Mouse (Mus musculus): ENCODE measurements around the gene Rpa3. TPM values are rescaled to one million over a fixed set of nuclear protein-coding genes. Genes with fewer than 3 reads are reported as not detected.

The Rpa3 gene
- polyA plus RNA-seq, 1 experiment from 2014 or later: 144 TPM

DNA sequence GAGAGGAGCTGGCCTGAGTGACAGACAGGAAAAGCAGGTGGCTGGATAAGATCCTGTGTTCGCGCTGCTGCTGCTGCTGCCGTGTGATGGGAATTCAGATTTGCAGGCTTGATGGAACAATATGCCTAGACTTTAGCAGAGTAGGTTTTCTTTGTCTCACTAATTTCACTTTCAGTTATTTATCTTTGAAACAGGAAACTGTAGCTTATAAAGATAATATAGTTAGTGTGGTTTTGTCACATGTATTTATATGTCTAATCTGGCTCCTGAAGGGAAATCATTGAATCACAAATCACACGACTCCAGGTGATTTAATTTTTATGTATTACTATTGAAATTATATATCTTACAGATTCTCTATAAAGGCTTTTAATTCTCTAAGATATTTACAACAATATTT is 24.3 kb upstream of the Rpa3 start:
- H3K27ac ChIP-seq (ENCODE audit: low read depth, low read length): no peak overlapping the region
- ATAC-seq (ENCODE audit: insufficient read depth, low FRiP score, low TSS enrichment) (no peak), DNase-seq (ENCODE audit: low spot score) (no peak)
- H3K9ac ChIP-seq (ENCODE audit: low read length): no peak overlapping the region
- 86% methylated on average over 4 of the region's 4 CpGs for WGBS
- H3K27me3 ChIP-seq (ENCODE audit: control insufficient read depth, insufficient read depth, low read length): no peaks in the 10 kb centered on the region
- H3K4me3 ChIP-seq (ENCODE audit: low read depth, low read length): no peak overlapping the region
- H3K9me3 ChIP-seq (ENCODE audit: control insufficient read depth, low read length): no peaks in the 10 kb centered on the region
- H3K36me3 ChIP-seq (ENCODE audit: control insufficient read depth, insufficient read depth, low read length): no peaks in the 10 kb centered on the region
- no peaks in the 10 kb centered on the region for H3K4me1 ChIP-seq (ENCODE audit: control insufficient read depth, insufficient read depth, low read length)
- H3K4me2 ChIP-seq (ENCODE audit: low read depth): no peak overlapping the region

DNA sequence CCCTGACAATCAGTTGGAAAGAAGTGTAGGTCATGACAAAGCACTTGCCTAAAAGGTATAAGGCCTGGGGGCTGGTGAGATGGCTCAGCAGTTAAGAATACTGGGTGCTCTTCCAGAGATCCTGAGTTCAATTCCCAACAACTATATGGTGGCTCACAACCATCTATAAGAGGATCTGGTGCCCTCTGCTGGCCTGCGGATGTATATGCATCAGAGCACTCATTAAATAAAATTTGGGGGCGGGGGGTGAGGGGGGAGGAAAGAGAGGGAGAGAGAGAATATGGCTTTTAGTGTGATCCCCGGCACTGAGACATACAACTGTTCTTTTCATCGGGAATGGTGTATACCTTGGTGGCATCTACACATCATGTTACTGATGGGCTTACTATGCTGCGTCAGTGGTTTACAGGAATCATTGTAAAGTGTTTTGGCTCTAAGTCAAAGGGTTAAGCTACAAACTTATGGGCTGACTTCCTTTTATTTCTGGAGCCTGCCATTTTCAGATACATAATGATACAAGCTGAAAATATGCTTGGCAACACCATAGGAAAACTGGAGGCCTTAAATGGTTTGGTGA is 19.5 kb upstream of the Rpa3 start:
- H3K4me3 ChIP-seq (ENCODE audit: low read depth, low read length): no peak overlapping the region
- H3K4me1 ChIP-seq (ENCODE audit: control insufficient read depth, insufficient read depth, low read length): no peaks in the 10 kb centered on the region
- no peak overlapping the region for H3K9ac ChIP-seq (ENCODE audit: low read length)
- H3K4me2 ChIP-seq (ENCODE audit: low read depth): no peak overlapping the region
- H3K27ac ChIP-seq (ENCODE audit: low read depth, low read length): no peak overlapping the region
- ATAC-seq (ENCODE audit: insufficient read depth, low FRiP score, low TSS enrichment) (no peak), DNase-seq (ENCODE audit: low spot score) (peak; percentile 11)
- WGBS: 77% methylated on average over 5 of the region's 5 CpGs
- no peaks in the 10 kb centered on the region for H3K27me3 ChIP-seq (ENCODE audit: control insufficient read depth, insufficient read depth, low read length)
- no peaks in the 10 kb centered on the region for H3K36me3 ChIP-seq (ENCODE audit: control insufficient read depth, insufficient read depth, low read length)
- H3K9me3 ChIP-seq (ENCODE audit: control insufficient read depth, low read length): no peaks in the 10 kb centered on the region

DNA sequence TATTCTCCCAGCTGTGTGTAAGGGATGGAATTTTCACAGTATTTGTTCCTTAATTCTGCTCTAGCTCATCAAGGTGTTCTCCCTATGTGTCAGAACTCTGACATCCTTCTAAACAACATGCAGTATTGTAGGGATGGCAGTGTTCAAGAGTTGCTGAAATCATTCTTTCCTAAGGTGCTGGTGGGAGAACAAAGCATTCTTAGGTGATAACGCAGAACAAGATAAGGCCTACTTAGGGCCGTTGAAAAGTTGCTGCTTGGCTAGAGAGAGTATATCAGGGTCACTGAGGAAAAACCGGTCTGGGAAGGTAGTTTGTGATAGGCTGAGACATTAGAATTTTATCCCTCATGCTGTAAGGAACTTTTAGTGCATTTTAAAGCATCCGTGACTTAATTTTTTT is 17.5 kb upstream of the Rpa3 start:
- Histone ChIP-seq H3K9me3 (ENCODE audit: control insufficient read depth, low read length) (no peaks in the 10 kb centered on the region), H3K9ac (ENCODE audit: low read length) (no peak overlapping the region), H3K27ac (ENCODE audit: low read depth, low read length) (no peak overlapping the region), H3K27me3 (ENCODE audit: control insufficient read depth, insufficient read depth, low read length) (no peaks in the 10 kb centered on the region), H3K4me1 (ENCODE audit: control insufficient read depth, insufficient read depth, low read length) (no peaks in the 10 kb centered on the region), H3K4me3 (ENCODE audit: low read depth, low read length) (no peak overlapping the region), H3K4me2 (ENCODE audit: low read depth) (no peak overlapping the region), H3K36me3 (ENCODE audit: control insufficient read depth, insufficient read depth, low read length) (no peaks in the 10 kb centered on the region)
- 91% methylated on average over 4 of the region's 4 CpGs for WGBS
- DNase-seq (ENCODE audit: low spot score) (no peak), ATAC-seq (ENCODE audit: insufficient read depth, low FRiP score, low TSS enrichment) (no peak)

DNA sequence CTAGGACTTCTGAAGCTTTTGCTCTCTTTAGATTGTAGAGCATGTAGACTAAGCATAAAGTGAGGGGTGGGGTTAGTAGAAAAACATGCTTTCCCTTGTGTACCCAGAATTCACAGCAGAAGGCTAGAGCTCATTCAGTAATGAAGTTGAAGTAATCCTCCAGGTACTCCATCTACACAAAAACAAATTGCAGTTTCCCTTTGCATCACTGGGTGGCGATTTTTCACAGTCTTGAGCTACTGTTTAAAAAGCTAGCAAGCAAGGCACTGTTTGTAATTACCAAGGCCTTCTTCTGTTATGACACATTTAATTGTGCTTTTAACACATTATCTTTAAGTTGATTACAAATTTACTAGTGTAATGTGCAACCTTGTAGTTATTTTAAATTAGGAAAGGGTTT is 16.1 kb upstream of the Rpa3 start:
- H3K4me3 ChIP-seq (ENCODE audit: low read depth, low read length): no peak overlapping the region
- no peak overlapping the region for H3K27ac ChIP-seq (ENCODE audit: low read depth, low read length)
- 3% methylated on average over 1 of the region's 1 CpGs for WGBS
- no peak overlapping the region for H3K9ac ChIP-seq (ENCODE audit: low read length)
- ATAC-seq (ENCODE audit: insufficient read depth, low FRiP score, low TSS enrichment) (no peak), DNase-seq (ENCODE audit: low spot score) (peak; percentile 27)
- H3K27me3 ChIP-seq (ENCODE audit: control insufficient read depth, insufficient read depth, low read length): no peaks in the 10 kb centered on the region
- no peaks in the 10 kb centered on the region for H3K9me3 ChIP-seq (ENCODE audit: control insufficient read depth, low read length)
- H3K36me3 ChIP-seq (ENCODE audit: control insufficient read depth, insufficient read depth, low read length): no peaks in the 10 kb centered on the region
- no peaks in the 10 kb centered on the region for H3K4me1 ChIP-seq (ENCODE audit: control insufficient read depth, insufficient read depth, low read length)
- H3K4me2 ChIP-seq (ENCODE audit: low read depth): no peak overlapping the region

DNA sequence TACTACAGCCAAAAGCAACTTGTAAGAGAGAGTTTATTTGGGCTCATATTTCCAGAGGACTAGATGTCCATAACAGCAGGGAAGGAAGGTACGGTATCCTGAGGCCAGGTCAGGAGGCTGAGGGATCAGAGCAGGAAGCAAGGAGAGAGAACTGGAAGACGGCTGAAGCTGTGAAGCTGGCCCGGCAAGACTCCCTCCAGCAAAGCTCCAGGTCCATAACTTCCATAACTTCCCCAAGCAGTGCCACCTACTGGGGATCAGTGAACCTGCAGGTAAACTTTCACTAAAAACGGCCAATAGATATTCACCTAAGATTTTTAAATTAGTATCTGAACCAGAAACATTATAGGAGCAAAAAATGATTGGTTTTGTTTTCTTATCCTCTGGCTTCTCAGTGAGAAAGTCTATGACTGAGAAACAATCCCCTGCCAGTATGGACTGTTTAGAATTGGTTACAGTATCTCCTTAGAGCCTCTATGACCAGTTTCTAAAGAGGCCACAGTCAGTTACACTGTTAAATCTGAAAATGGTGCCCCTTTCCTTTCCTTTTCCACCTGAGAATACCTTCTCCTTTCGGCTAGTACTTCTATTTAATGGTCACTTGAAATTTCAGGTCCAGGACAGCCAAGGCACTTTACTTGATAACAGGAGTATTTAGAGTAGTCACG is 15.5 kb upstream of the Rpa3 start:
- H3K9ac ChIP-seq (ENCODE audit: low read length): no peak overlapping the region
- DNase-seq (ENCODE audit: low spot score): peak; percentile 62
- H3K36me3 ChIP-seq (ENCODE audit: control insufficient read depth, insufficient read depth, low read length): no peaks in the 10 kb centered on the region
- no peak overlapping the region for H3K27ac ChIP-seq (ENCODE audit: low read depth, low read length)
- no peaks in the 10 kb centered on the region for H3K9me3 ChIP-seq (ENCODE audit: control insufficient read depth, low read length)
- H3K4me2 ChIP-seq (ENCODE audit: low read depth): no peak overlapping the region
- no peak for ATAC-seq (ENCODE audit: insufficient read depth, low FRiP score, low TSS enrichment)
- WGBS: 36% methylated on average over 6 of the region's 6 CpGs
- H3K27me3 ChIP-seq (ENCODE audit: control insufficient read depth, insufficient read depth, low read length): no peaks in the 10 kb centered on the region
- no peak overlapping the region for H3K4me3 ChIP-seq (ENCODE audit: low read depth, low read length)
- no peaks in the 10 kb centered on the region for H3K4me1 ChIP-seq (ENCODE audit: control insufficient read depth, insufficient read depth, low read length)

DNA sequence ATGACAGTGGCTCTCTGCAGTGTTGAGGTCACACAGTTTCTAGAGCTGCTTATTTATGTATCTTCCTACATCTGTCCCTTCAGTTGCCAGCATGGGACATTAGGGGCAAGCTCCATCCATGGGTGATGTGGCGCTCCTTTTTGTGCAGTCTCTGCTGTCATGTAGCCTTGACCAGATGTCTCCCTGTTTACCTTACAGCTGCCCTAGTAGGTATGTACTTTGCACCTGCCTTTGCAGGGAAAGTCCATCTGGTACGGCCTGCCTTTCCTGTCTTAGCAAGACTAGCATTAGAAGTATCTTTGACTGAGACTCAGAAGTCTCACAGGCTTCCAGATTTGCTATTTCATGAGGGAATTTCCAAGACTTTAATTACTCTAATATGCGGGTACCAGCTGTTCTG is 12.1 kb upstream of the Rpa3 start:
- no peak for DNase-seq (ENCODE audit: low spot score)
- H3K4me1 ChIP-seq (ENCODE audit: control insufficient read depth, insufficient read depth, low read length): no peaks in the 10 kb centered on the region
- no peak overlapping the region for H3K9ac ChIP-seq (ENCODE audit: low read length)
- no peak overlapping the region for H3K4me3 ChIP-seq (ENCODE audit: low read depth, low read length)
- H3K4me2 ChIP-seq (ENCODE audit: low read depth): no peak overlapping the region
- no peak for ATAC-seq (ENCODE audit: insufficient read depth, low FRiP score, low TSS enrichment)
- H3K9me3 ChIP-seq (ENCODE audit: control insufficient read depth, low read length): no peaks in the 10 kb centered on the region
- WGBS: 87% methylated on average over 3 of the region's 3 CpGs
- no peak overlapping the region for H3K27ac ChIP-seq (ENCODE audit: low read depth, low read length)
- no peaks in the 10 kb centered on the region for H3K27me3 ChIP-seq (ENCODE audit: control insufficient read depth, insufficient read depth, low read length)
- H3K36me3 ChIP-seq (ENCODE audit: control insufficient read depth, insufficient read depth, low read length): no peaks in the 10 kb centered on the region

DNA sequence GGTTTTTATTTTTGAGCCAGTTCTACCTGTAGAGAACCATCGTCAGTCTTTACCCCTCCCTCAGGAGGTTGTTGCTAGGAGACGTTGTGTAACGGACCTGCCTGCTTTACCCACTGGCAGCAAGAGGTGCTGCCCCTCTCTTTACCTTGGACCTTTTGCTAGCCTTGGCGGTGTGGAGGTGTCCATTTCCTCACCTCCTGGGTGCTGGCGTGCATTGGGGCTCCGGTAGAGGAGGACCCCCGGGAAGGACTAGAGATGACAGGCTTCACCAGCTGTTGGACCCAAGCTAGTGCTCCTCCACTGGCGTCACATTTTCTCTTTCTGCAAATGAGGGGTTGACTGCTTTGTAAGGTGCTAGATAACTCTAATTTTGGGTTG is 683 bp upstream of the Rpa3 start:
- Histone ChIP-seq H3K27ac (ENCODE audit: low read depth, low read length) (no peak overlapping the region), H3K4me3 (ENCODE audit: low read depth, low read length) (peak overlapping the region; percentile 46), H3K4me2 (ENCODE audit: low read depth) (peak overlapping the region; percentile 92), H3K9ac (ENCODE audit: low read length) (peak overlapping the region; percentile 65), H3K9me3 (ENCODE audit: control insufficient read depth, low read length) (no peaks in the 10 kb centered on the region), H3K27me3 (ENCODE audit: control insufficient read depth, insufficient read depth, low read length) (no peaks in the 10 kb centered on the region), H3K36me3 (ENCODE audit: control insufficient read depth, insufficient read depth, low read length) (no peaks in the 10 kb centered on the region), H3K4me1 (ENCODE audit: control insufficient read depth, insufficient read depth, low read length) (peaks cover 2% of the 10 kb centered on the region; the same call in 1 of the 2 replicates)
- under 1% methylated on average over 8 of the region's 8 CpGs for WGBS
- no peak for DNase-seq (ENCODE audit: low spot score)
- peak; percentile 52 for ATAC-seq (ENCODE audit: insufficient read depth, low FRiP score, low TSS enrichment)

DNA sequence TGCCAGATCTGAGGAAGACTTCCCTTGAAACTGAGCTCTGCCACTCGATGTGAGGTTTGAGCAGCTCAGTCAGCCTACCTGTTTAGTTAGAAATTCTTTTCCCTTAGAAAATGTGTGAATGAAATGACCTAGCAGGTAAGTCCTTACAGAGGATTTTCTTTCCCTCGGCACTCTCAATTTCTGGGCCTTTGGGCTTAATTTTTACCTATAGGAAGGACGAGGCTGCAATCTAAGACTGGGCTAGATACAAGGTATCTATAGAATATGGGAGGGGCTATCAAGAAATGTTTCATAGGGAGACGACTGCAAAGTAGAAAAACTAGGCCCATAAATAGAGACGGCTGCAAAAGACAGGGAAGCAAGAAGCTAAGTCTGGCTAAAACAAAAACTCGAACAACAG is 657 bp downstream of the Rpa3 start:
- H3K36me3 ChIP-seq (ENCODE audit: control insufficient read depth, insufficient read depth, low read length): no peaks in the 10 kb centered on the region
- H3K4me2 ChIP-seq (ENCODE audit: low read depth): peak overlapping the region; percentile 65
- peak overlapping the region; percentile 46 for H3K4me3 ChIP-seq (ENCODE audit: low read depth, low read length)
- DNase-seq (ENCODE audit: low spot score) (no peak), ATAC-seq (ENCODE audit: insufficient read depth, low FRiP score, low TSS enrichment) (no peak)
- H3K9ac ChIP-seq (ENCODE audit: low read length): peak overlapping the region; percentile 54
- peaks cover 2% of the 10 kb centered on the region; the same call in 1 of the 2 replicates for H3K4me1 ChIP-seq (ENCODE audit: control insufficient read depth, insufficient read depth, low read length)
- H3K9me3 ChIP-seq (ENCODE audit: control insufficient read depth, low read length): no peaks in the 10 kb centered on the region
- no peaks in the 10 kb centered on the region for H3K27me3 ChIP-seq (ENCODE audit: control insufficient read depth, insufficient read depth, low read length)
- H3K27ac ChIP-seq (ENCODE audit: low read depth, low read length): no peak overlapping the region
- WGBS: 10% methylated on average over 6 of the region's 6 CpGs

DNA sequence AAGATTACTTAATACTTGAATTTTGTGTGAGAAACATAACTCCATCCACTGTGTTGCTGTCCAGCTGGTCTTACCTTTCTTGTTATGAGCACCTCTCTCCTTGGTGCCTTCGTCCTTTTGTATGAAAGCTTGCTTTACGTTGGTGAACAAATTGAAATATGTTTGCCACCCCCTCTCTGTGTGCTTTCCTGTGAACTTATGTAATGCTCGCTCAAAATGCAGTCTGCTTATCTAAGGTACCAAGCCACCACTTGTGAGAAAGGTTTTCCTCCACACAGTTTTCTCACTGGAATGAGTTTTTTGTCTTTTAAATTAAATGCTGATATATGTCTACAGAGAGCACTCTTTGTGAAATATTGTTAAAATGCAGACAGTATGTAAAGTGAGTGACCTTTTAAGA is 30.4 kb downstream of the Rpa3 start:
- H3K4me1 ChIP-seq (ENCODE audit: control insufficient read depth, insufficient read depth, low read length): no peaks in the 10 kb centered on the region
- H3K4me3 ChIP-seq (ENCODE audit: low read depth, low read length): no peak overlapping the region
- ATAC-seq (ENCODE audit: insufficient read depth, low FRiP score, low TSS enrichment): no peak
- 93% methylated on average over 3 of the region's 3 CpGs for WGBS
- no peaks in the 10 kb centered on the region for H3K27me3 ChIP-seq (ENCODE audit: control insufficient read depth, insufficient read depth, low read length)
- no peak overlapping the region for H3K9ac ChIP-seq (ENCODE audit: low read length)
- H3K4me2 ChIP-seq (ENCODE audit: low read depth): no peak overlapping the region
- no peaks in the 10 kb centered on the region for H3K36me3 ChIP-seq (ENCODE audit: control insufficient read depth, insufficient read depth, low read length)
- no peak for DNase-seq (ENCODE audit: low spot score)
- no peak overlapping the region for H3K27ac ChIP-seq (ENCODE audit: low read depth, low read length)
- H3K9me3 ChIP-seq (ENCODE audit: control insufficient read depth, low read length): no peaks in the 10 kb centered on the region
